Mouse (Mus musculus) CH12.LX (cell line): ENCODE measurements around the gene Rps6ka2. TPM values are rescaled to one million over a fixed set of nuclear protein-coding genes. Genes with fewer than 3 reads are reported as not detected.

ENCODE experiments used
- DNase-seq: peaks from one replicate; pipeline ENCODE4 v3.0.0-alpha.2; 2013; ENCODE audit errors: extremely low read depth
- H3K27ac ChIP-seq: 2 replicates; pipeline ENCODE4 v1.5.1; 2012; ENCODE audit warnings: low read depth, mild to moderate bottlenecking, control low read depth, moderate library complexity; ENCODE audit not compliant: insufficient read depth
- H3K27me3 ChIP-seq: replicated peaks from 2 replicates; pipeline ENCODE3; 2012; ENCODE audit warnings: inconsistent platforms
- H3K36me3 ChIP-seq, 2 experiments: replicated peaks in 1 of 2; 2 replicates each; pipeline versions ENCODE3 to v1.6.1; 2012; ENCODE audit warnings: inconsistent platforms in 1 of 2, low read length in 1 of 2, mild to moderate bottlenecking in 1 of 2, mixed read lengths in 1 of 2, moderate library complexity in 1 of 2; ENCODE audit not compliant: control insufficient read depth in 1 of 2, insufficient read depth in 1 of 2
- H3K4me1 ChIP-seq, 2 experiments: 2 replicates each; pipeline ENCODE4 v1.6.1; 2012; ENCODE audit warnings: inconsistent platforms in 1 of 2, moderate library complexity in 1 of 2; ENCODE audit not compliant: insufficient read depth in 2 of 2, control insufficient read depth in 1 of 2
- H3K4me2 ChIP-seq: 2 replicates; pipeline ENCODE4 v1.6.1; 2012; ENCODE audit warnings: low read depth, mild to moderate bottlenecking, control low read depth; ENCODE audit not compliant: poor library complexity, insufficient read depth, severe bottlenecking
- H3K4me3 ChIP-seq, 3 experiments: fragments of 150-350 bp in 1 of 3; sonication (generic) in 1 of 3; replicated peaks in 1 of 3; 2 replicates each; pipeline versions ENCODE3 to v1.5.1; 2011 to 2012; ENCODE audit warnings: low read depth in 2 of 3, low read length in 2 of 3, mild to moderate bottlenecking in 2 of 3, moderate library complexity in 2 of 3, control low read depth in 1 of 3, improper control_type of control experiment in 1 of 3, inconsistent platforms in 1 of 3, mixed read lengths in 1 of 3; ENCODE audit not compliant: poor library complexity in 1 of 3
- H3K79me2 ChIP-seq: replicated peaks from 2 replicates; pipeline ENCODE4 v1.6.1; 2012; ENCODE audit warnings: mild to moderate bottlenecking, moderate library complexity; ENCODE audit not compliant: control insufficient read depth, poor library complexity, insufficient read depth, severe bottlenecking; ENCODE audit errors: extremely low read depth
- H3K9ac ChIP-seq: 2 replicates; pipeline ENCODE4 v1.6.1; 2012; ENCODE audit warnings: low read depth, mild to moderate bottlenecking, control low read depth, moderate library complexity; ENCODE audit not compliant: insufficient read depth
- H3K9me3 ChIP-seq: replicated peaks from 2 replicates; pipeline ENCODE3; 2012; ENCODE audit warnings: low read length, inconsistent platforms, mixed read lengths
- BHLHE40 ChIP-seq: IDR thresholded peaks from 2 replicates; pipeline ENCODE4 v1.6.1; 2011; ENCODE audit warnings: mild to moderate bottlenecking, low read depth, low read length, improper control_type of control experiment
- CHD2 ChIP-seq: IDR thresholded peaks from 2 replicates; pipeline ENCODE4 v1.6.1; 2011; ENCODE audit warnings: low read length, improper control_type of control experiment
- ELF1 ChIP-seq: IDR thresholded peaks from 2 replicates; pipeline ENCODE4 v1.6.1; 2014; ENCODE audit warnings: low read depth, mild to moderate bottlenecking, inconsistent platforms, low read length, improper control_type of control experiment
- EP300 ChIP-seq: IDR thresholded peaks from 2 replicates; pipeline ENCODE4 v1.6.1; 2011; ENCODE audit warnings: low read length, improper control_type of control experiment
- GABPA ChIP-seq: IDR thresholded peaks from 2 replicates; pipeline ENCODE4 v1.6.1; 2012; ENCODE audit warnings: low read depth, low read length, improper control_type of control experiment, inconsistent platforms; ENCODE audit not compliant: insufficient replicate concordance
- HCFC1 ChIP-seq: IDR thresholded peaks from 2 replicates; pipeline ENCODE4 v1.6.1; 2012; ENCODE audit warnings: low read depth, mild to moderate bottlenecking, inconsistent platforms, low read length, improper control_type of control experiment
- JUND ChIP-seq: conservative IDR thresholded peaks from 2 replicates; pipeline ENCODE4 v1.6.1; 2011; ENCODE audit warnings: low read depth, low read length, improper control_type of control experiment
- MAZ ChIP-seq: IDR thresholded peaks from 2 replicates; pipeline ENCODE4 v1.6.1; 2012; ENCODE audit warnings: low read depth, mild to moderate bottlenecking, inconsistent platforms, low read length, improper control_type of control experiment, moderate library complexity
- MEF2A ChIP-seq: IDR thresholded peaks from 2 replicates; pipeline ENCODE4 v1.6.1; 2014; ENCODE audit warnings: low read depth, mild to moderate bottlenecking, inconsistent platforms, low read length, improper control_type of control experiment, borderline replicate concordance
- SIN3A ChIP-seq: IDR thresholded peaks from 2 replicates; pipeline ENCODE4 v1.6.1; 2012; ENCODE audit warnings: low read length, improper control_type of control experiment, inconsistent platforms
- SMC3 ChIP-seq: IDR thresholded peaks from 2 replicates; pipeline ENCODE4 v1.6.1; 2011; ENCODE audit warnings: low read depth, low read length, improper control_type of control experiment
- TBP ChIP-seq: conservative IDR thresholded peaks from 2 replicates; pipeline ENCODE4 v1.6.1; 2011; ENCODE audit warnings: low read depth, low read length, improper control_type of control experiment
- UBTF ChIP-seq: IDR thresholded peaks from 2 replicates; pipeline ENCODE4 v1.6.1; 2012; ENCODE audit warnings: low read depth, mild to moderate bottlenecking, inconsistent platforms, low read length, improper control_type of control experiment, moderate library complexity
- USF2 ChIP-seq: conservative IDR thresholded peaks from 2 replicates; pipeline ENCODE4 v1.6.1; 2011; ENCODE audit warnings: low read depth, low read length, improper control_type of control experiment
- ZC3H11A ChIP-seq: IDR thresholded peaks from 2 replicates; pipeline ENCODE4 v1.6.1; 2012; ENCODE audit warnings: low read depth, mild to moderate bottlenecking, inconsistent platforms, low read length, improper control_type of control experiment
- ZNF384 ChIP-seq: IDR thresholded peaks from 2 replicates; pipeline ENCODE4 v1.6.1; 2012; ENCODE audit warnings: low read depth, low read length, improper control_type of control experiment, inconsistent platforms
- dilution Hi-C: fragments of 300-500 bp; cut with MboI; formaldehyde crosslinking; loops from 2 replicates; pipeline ENCODE4 v1.14.3; 2020; ENCODE audit warnings: low sequenced_read_pairs; ENCODE audit not compliant: extremely low pct_unique_long_range_greater_than_20kb, extremely low pct_ligation_motif_present
- in situ Hi-C: fragments of 300-500 bp; cut with MboI; formaldehyde crosslinking; loops from 3 replicates; pipeline ENCODE4 v1.14.3; 2019; ENCODE audit warnings: low sequenced_read_pairs, low pct_ligation_motif_present, low pct_unique_long_range_greater_than_20kb, mixed read lengths
- polyA plus RNA-seq: library from polyadenylated mRNA; unstranded; fragments of >175 nt; gene quantifications from 2 replicates; pipeline ENCODE4 v1.2.1, GENCODE M21; 2012; ENCODE audit warnings: low read depth; ENCODE audit not compliant: insufficient read length
- total RNA-seq, 2 experiments: library from RNA; depleted of rRNA; stranded (reverse); fragments of 300-350 nt in 1 of 2; fragments of >200 nt in 1 of 2; gene quantifications; 2 replicates each; pipeline ENCODE4 v1.2.3; 2012 to 2014

Rps6ka2 gene
- total and polyA plus RNA-seq, 3 experiments = 0.64 to 1.4 (median 0.91) TPM

GRCm38 (mm10) chr17:7146479-7146878 is 23.4 kb upstream of the Rps6ka2 start:
- Histone ChIP-seq H3K9me3 (no peaks in the 10 kb centered on the region), H3K4me3 (no peak overlapping the region), H3K4me1 (peaks cover 4 to 11% of the 10 kb centered on the region in 2 experiments; a peak in 3 of 4 replicates), H3K9ac (no peak overlapping the region), H3K27ac (no peak overlapping the region), H3K27me3 (peaks cover 7% of the 10 kb centered on the region), H3K36me3 (no peaks in the 10 kb centered on the region), H3K79me2 (no peaks in the 10 kb centered on the region), H3K4me2 (no peak overlapping the region)
- in situ Hi-C loops (no loop called here), dilution Hi-C loops (no loop called here)
- TF ChIP-seq BHLHE40 (no peak), ELF1 (no peak)
- DNase-seq = no peak

DNA sequence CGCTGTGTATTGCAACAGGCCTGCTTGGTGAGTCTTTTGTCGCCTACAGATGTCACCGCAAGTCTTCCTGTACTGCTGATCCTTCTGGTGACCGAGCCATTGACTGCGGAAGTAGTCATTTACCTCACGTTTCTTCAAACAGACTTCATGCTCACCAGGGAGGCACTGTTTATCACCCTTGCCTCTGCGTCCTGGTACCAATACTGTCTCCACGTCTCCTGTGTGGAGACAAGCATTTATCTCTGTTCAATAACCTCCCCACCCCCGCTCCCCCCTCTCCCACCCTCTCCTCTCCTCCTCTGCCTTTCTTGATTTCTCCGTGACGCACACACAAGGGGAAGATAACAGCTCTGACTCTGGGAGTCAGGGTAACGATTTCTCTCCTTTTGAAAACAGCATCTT is 22.0 kb upstream of the Rps6ka2 start:
- H3K4me3 ChIP-seq = no peak overlapping the region
- peaks cover 0 to 3% of the 10 kb centered on the region in 2 experiments; a peak in 2 of 4 replicates for H3K4me1 ChIP-seq
- H3K27me3 ChIP-seq = peaks cover 4% of the 10 kb centered on the region
- H3K79me2 ChIP-seq = no peaks in the 10 kb centered on the region
- DNase-seq = no peak
- in situ Hi-C loops (no loop called here), dilution Hi-C loops (no loop called here)
- no peaks in the 10 kb centered on the region for H3K36me3 ChIP-seq
- H3K4me2 ChIP-seq = no peak overlapping the region
- no peak overlapping the region for H3K9ac ChIP-seq
- no peaks in the 10 kb centered on the region for H3K9me3 ChIP-seq
- TF ChIP-seq ZNF384 (no peak), SIN3A (no peak)
- no peak overlapping the region for H3K27ac ChIP-seq

- Histone ChIP-seq H3K27me3 (peaks cover 8% of the 10 kb centered on the region), H3K27ac (no peak overlapping the region)
- DNase-seq = no peak
- TF ChIP-seq SMC3 (no peak), EP300 (no peak), MAZ (no peak), USF2 (no peak), GABPA (no peak), CHD2 (no peak), MEF2A (no peak), ZC3H11A (no peak), JUND (no peak), TBP (no peak), HCFC1 (no peak), UBTF (no peak), BHLHE40 (no peak)
- TF ChIP-seq, all 38 proteins: peak for 0
- H3K9me3 ChIP-seq = no peaks in the 10 kb centered on the region
- dilution Hi-C loops (no loop called here), in situ Hi-C loops (no loop called here)
- H3K79me2 ChIP-seq = no peaks in the 10 kb centered on the region
- no peaks in the 10 kb centered on the region for H3K4me1 ChIP-seq
- H3K4me2 ChIP-seq = no peak overlapping the region
- no peak overlapping the region for H3K4me3 ChIP-seq
- H3K36me3 ChIP-seq = no peaks in the 10 kb centered on the region
- H3K9ac ChIP-seq = no peak overlapping the region
Observed at GRCm38 (mm10) chr17:7149328-7150195, 20.4 kb upstream of the Rps6ka2 start.
